Mouse (Mus musculus): ENCODE measurements at regions not wholly inside any gene's neighbourhood (a gene's known extent, or its start where the extent isn't known, plus 50 kb on each side); places are given as distances from the start of the nearest gene placed in this dataset.

DNA sequence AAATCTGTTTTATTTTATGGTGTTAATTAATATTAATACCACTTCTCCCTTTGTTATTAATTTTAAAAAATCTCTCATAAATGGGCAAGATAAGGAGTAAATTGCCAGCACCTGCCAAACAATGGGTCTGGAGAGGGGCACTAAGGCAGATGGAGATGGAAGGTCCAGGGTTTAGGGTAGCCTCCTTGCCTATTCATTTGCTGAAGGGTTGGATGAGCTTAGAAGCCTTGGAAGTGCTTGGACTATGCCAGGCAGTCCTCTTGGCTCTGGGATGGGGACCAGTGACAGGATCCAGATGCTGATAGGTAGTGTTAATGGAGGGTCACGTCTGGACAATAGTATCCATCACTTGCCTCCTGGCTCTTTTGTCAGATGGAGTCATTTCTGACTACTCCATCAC, 82.7 kb downstream of the Nr2f2 start:
- no peak for TF ChIP-seq CTCF (IDR thresholded peaks at IDR 0.05; ENCODE audit: borderline replicate concordance, insufficient read depth, low read length)
- TF ChIP-seq POLR2A (IDR thresholded peaks at IDR 0.05; ENCODE audit: low read depth, low read length): no peak

Data from embryonic fibroblast, embryonic 13.5 days (primary cell).